Mouse (Mus musculus) thymus, postnatal 4 days (tissue): ENCODE results near the gene Dscaml1.
"Not testable (repeated sequence)": the region's sequence is repeated elsewhere in the genome, so short reads cannot be mapped to it uniquely, and the experiment has no call there.

Experiments used
- DNase-seq: peaks from one replicate; pipeline ENCODE4 v3.0.0; 2021

The Dscaml1 gene

GRCm38 (mm10) chr9:45703236-45703635, 276.8 kb downstream of the Dscaml1 start:
- DNase-seq, result no peak

- no peak for DNase-seq
Observed at GRCm38 (mm10) chr9:45704441-45704840, 278.0 kb downstream of the Dscaml1 start.

GRCm38 (mm10) chr9:45710300-45710699, 283.9 kb downstream of the Dscaml1 start:
- peak; percentile 35 for DNase-seq

GRCm38 (mm10) chr9:45715387-45715786, 289.0 kb downstream of the Dscaml1 start:
- DNase-seq, result no peak

- DNase-seq, result no peak
Observed at GRCm38 (mm10) chr9:45719997-45720396, 293.6 kb downstream of the Dscaml1 start.

GRCm38 (mm10) chr9:45731851-45732250, 305.4 kb downstream of the Dscaml1 start:
- no peak for DNase-seq

GRCm38 (mm10) chr9:45733246-45733645, 306.8 kb downstream of the Dscaml1 start:
- no peak for DNase-seq

- DNase-seq, result no peak
Observed at GRCm38 (mm10) chr9:45739001-45739701, 312.7 kb downstream of the Dscaml1 start.

GRCm38 (mm10) chr9:45739702-45740583, 313.5 kb downstream of the Dscaml1 start:
- no peak for DNase-seq

GRCm38 (mm10) chr9:45740584-45740980, 314.2 kb downstream of the Dscaml1 start:
- no peak for DNase-seq

- DNase-seq, result no peak
Observed at GRCm38 (mm10) chr9:45745451-45745850, 319.0 kb downstream of the Dscaml1 start.

- DNase-seq, result no peak
Observed at GRCm38 (mm10) chr9:45749917-45750316, 323.5 kb downstream of the Dscaml1 start.

- DNase-seq, result peak; percentile 74
Observed at GRCm38 (mm10) chr9:45754452-45755091, 328.1 kb downstream of the Dscaml1 start.

- no peak for DNase-seq
Observed at GRCm38 (mm10) chr9:45766195-45766594, 339.8 kb downstream of the Dscaml1 start.

- no peak for DNase-seq
Observed at GRCm38 (mm10) chr9:45767155-45767554, 340.7 kb downstream of the Dscaml1 start.

- DNase-seq, result no peak
Observed at GRCm38 (mm10) chr9:45768421-45768820, 342.0 kb downstream of the Dscaml1 start.

- no peak for DNase-seq
Observed at GRCm38 (mm10) chr9:45769596-45769995, 343.2 kb downstream of the Dscaml1 start.

GRCm38 (mm10) chr9:45774088-45774487, 347.7 kb downstream of the Dscaml1 start:
- no peak for DNase-seq

- not testable (repeated sequence) for DNase-seq
Observed at GRCm38 (mm10) chr9:45776176-45776575, 349.7 kb downstream of the Dscaml1 start.

- DNase-seq, result peak; percentile 22
Observed at GRCm38 (mm10) chr9:45779201-45779600, 352.8 kb downstream of the Dscaml1 start.

GRCm38 (mm10) chr9:45783249-45784069, 357.0 kb downstream of the Dscaml1 start:
- no peak for DNase-seq

- no peak for DNase-seq
Observed at GRCm38 (mm10) chr9:45787071-45787470, 360.6 kb downstream of the Dscaml1 start.

- DNase-seq, result no peak
Observed at GRCm38 (mm10) chr9:45787547-45787946, 361.1 kb downstream of the Dscaml1 start.
